Mouse (Mus musculus) limb, embryonic 14.5 days (tissue): ENCODE data around the gene Dnajb11. TPM values are rescaled to one million over a fixed set of nuclear protein-coding genes. Genes with fewer than 3 reads are reported as not detected.

Experiments
- ATAC-seq: fragments of 200-750 bp; cut with Nextera tagmentation; 2 replicates; pipeline ENCODE4 v1.8.0; 2017; ENCODE audit warnings: low read depth, moderate number of reproducible peaks, moderate TSS enrichment; ENCODE audit not compliant: low FRiP score
- DNase-seq: peaks from one replicate; pipeline ENCODE4 v3.0.0-alpha.2; 2015; ENCODE audit warnings: low spot score
- H3K27ac ChIP-seq: fragments of 300-500 bp; sonication (generic); replicated peaks from 2 replicates; pipeline ENCODE4 v1.5.1; 2014; ENCODE audit warnings: low read depth, mild to moderate bottlenecking, low read length, moderate library complexity, mixed read lengths
- H3K27me3 ChIP-seq: fragments of 300-500 bp; sonication (generic); 2 replicates; pipeline ENCODE4 v1.6.1; 2014; ENCODE audit warnings: low read length, mixed read lengths; ENCODE audit not compliant: control insufficient read depth, insufficient read depth
- H3K36me3 ChIP-seq: fragments of 300-500 bp; sonication (generic); 2 replicates; pipeline ENCODE4 v1.6.1; 2014; ENCODE audit warnings: mild to moderate bottlenecking, low read length, moderate library complexity, mixed read lengths; ENCODE audit not compliant: control insufficient read depth, insufficient read depth
- H3K4me1 ChIP-seq: fragments of 300-500 bp; sonication (generic); 2 replicates; pipeline ENCODE4 v1.6.1; 2014; ENCODE audit warnings: antibody characterized with exemption, low read length, mixed read lengths; ENCODE audit not compliant: control insufficient read depth, insufficient read depth
- H3K4me2 ChIP-seq: fragments of 300-500 bp; sonication (generic); replicated peaks from 2 replicates; pipeline ENCODE4 v1.6.1; 2014; ENCODE audit warnings: low read depth, mild to moderate bottlenecking, low read length, moderate library complexity; ENCODE audit not compliant: severe bottlenecking
- H3K4me3 ChIP-seq: fragments of 300-500 bp; sonication (generic); replicated peaks from 2 replicates; pipeline ENCODE4 v1.5.1; 2014; ENCODE audit warnings: low read length
- H3K9ac ChIP-seq: fragments of 300-500 bp; sonication (generic); 2 replicates; pipeline ENCODE4 v1.6.1; 2014; ENCODE audit warnings: mild to moderate bottlenecking, low read depth, low read length, moderate library complexity; ENCODE audit not compliant: severe bottlenecking
- H3K9me3 ChIP-seq: fragments of 300-500 bp; sonication (generic); 2 replicates; pipeline ENCODE4 v1.6.1; 2016; ENCODE audit warnings: low read length; ENCODE audit not compliant: control insufficient read depth
- POLR2A ChIP-seq: fragments of 200-500 bp; IDR thresholded peaks from 2 replicates; pipeline ENCODE4 v1.8.0; 2012; ENCODE audit warnings: inconsistent platforms, mild to moderate bottlenecking, moderate library complexity, borderline replicate concordance; ENCODE audit not compliant: insufficient read depth, insufficient read length; ENCODE audit errors: extremely low read depth
- WGBS: fragments of 180-500 bp; shearing (Covaris S2); extraction: QIAGEN DNeasy Blood & Tissue Kit; methylation state at CpG from one replicate; pipeline ENCODE4 v1.1.7; 2014; 5-methylcytosine and 5-hydroxymethylcytosine counted together
- polyA plus RNA-seq, 2 experiments: library from polyadenylated mRNA; depleted of rRNA in 1 of 2; stranded (reverse) in 1 of 2; unstranded in 1 of 2; fragments of >200 nt; fragmentation: Nextera tagmentation in 1 of 2; extraction: Ambion mirVana in 1 of 2; gene quantifications; 2 replicates each; pipeline versions ENCODE4 v1.2.1 to v1.2.3; 2012 to 2014

Dnajb11 gene
- polyA plus RNA-seq, 2 experiments, result 58.9 to 99.4 TPM

DNA sequence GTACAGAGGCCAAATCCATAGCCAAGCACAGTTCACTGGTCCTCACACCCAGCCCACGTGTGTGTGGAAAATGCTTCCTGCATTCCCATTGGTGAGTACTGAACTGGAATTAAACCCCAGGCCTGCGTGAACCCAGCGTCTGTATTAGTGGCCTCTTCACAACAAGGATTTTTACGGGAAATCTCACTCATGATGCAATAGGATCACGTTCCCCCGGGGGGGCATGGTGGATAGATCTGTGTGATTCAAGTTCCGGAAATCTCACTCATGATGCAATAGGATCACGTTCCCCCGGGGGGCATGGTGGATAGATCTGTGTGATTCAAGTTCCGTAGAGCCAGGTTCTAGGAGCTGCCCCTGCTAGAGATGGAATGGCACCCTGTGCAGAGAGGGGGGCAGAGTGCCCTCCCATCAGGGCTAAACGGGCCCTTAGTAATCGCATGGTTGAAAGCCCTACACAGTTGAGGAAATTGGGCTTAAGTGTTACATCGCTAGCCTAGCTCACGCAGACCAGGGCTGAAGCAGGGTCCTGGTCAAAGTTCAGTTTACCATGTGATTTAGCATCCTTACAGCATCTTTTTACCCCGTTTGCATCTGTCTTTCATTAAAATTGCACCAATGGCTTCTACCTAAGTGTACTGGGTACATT lies 61.1 kb downstream of the Dnajb11 start:
- WGBS, result 54% methylated on average over 15 of the region's 15 CpGs
- H3K4me1 ChIP-seq, result no peaks in the 10 kb centered on the region
- H3K9me3 ChIP-seq, result no peaks in the 10 kb centered on the region
- TF ChIP-seq POLR2A, result no peak
- DNase-seq (no peak), ATAC-seq (no peak)
- H3K4me3 ChIP-seq, result no peak overlapping the region
- H3K9ac ChIP-seq, result no peak overlapping the region
- H3K27ac ChIP-seq, result no peak overlapping the region
- no peaks in the 10 kb centered on the region for H3K27me3 ChIP-seq
- H3K36me3 ChIP-seq, result no peaks in the 10 kb centered on the region
- H3K4me2 ChIP-seq, result no peak overlapping the region

DNA sequence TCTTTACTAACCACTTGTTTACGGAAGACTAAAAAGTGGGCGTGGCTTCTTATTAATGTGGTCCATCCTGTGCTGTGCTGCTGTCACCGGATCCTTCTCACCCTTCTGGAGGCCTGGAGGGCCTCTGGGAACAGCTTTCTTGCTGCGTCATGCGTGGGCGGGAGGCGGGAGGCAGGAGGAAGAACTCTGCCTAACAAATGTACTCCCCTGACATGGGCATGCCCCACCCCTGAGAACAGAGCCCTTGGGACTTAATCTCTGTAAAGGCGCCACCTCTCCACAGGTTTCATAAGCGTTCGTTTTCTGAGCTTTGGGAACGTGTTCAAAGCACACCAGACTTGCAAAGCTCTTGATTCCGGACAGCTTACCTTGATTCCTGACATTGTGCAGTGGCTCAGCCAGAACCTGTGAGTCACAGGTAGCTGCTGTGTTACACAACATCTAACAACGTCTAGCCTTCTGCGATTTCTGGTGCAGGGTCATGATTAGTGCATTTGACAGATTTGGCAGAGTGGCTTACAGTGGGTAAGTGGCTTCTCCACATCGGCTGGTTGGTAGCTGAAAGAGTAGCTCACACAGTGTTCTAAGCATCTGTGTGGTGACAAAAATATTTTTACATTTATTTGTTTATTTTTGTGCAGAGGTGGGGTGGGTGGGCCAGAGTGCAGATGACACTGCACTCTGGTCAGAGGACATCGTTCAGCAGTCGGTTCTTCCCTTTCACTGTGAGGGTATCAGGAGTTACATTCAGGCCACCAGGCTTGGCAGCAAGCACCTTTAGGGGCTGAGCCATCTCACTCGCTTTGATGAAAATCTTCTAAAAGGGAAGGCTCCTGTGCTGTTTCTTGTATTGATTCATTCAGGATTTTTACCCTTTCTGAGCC lies 62.6 kb downstream of the Dnajb11 start:
- WGBS, result 45% methylated on average over 18 of the region's 18 CpGs
- H3K4me1 ChIP-seq, result no peaks in the 10 kb centered on the region
- DNase-seq, result peak; percentile 9

DNA sequence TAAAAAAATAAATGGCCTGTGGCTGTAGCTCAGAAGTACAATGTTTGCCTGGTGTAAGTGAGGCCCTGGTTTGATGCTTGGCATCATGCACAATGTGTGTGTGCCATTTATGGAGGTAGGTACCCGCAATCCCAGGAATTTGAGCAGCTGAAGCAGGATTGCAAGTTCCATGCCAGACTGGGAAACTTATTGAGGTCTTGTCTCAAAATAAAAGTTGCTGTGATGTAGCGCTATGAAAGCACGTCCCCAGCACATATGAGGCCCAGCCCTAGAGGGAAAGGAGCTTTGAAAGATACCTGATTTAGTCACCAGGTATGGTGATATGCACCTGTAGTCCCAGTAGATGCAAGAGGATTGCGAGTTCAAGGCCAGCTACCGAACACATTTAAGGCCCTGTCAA lies 64.1 kb downstream of the Dnajb11 start:
- no peaks in the 10 kb centered on the region for H3K4me1 ChIP-seq
- no peak for DNase-seq
- H3K36me3 ChIP-seq, result no peaks in the 10 kb centered on the region
- no peak overlapping the region for H3K9ac ChIP-seq
- ATAC-seq, result no peak
- TF ChIP-seq POLR2A, result no peak
- 97% methylated on average over 5 of the region's 5 CpGs for WGBS
- no peak overlapping the region for H3K4me2 ChIP-seq
- H3K27me3 ChIP-seq, result no peaks in the 10 kb centered on the region
- no peak overlapping the region for H3K27ac ChIP-seq
- H3K4me3 ChIP-seq, result no peak overlapping the region
- no peaks in the 10 kb centered on the region for H3K9me3 ChIP-seq

More for the DNA sequence above, 62.6 kb downstream of the Dnajb11 start:
- H3K9ac ChIP-seq, result no peak overlapping the region
- no peak for ATAC-seq
- no peak for TF ChIP-seq POLR2A
- no peak overlapping the region for H3K27ac ChIP-seq
- H3K27me3 ChIP-seq, result no peaks in the 10 kb centered on the region
- H3K36me3 ChIP-seq, result no peaks in the 10 kb centered on the region
- no peak overlapping the region for H3K4me3 ChIP-seq
- no peaks in the 10 kb centered on the region for H3K9me3 ChIP-seq
- no peak overlapping the region for H3K4me2 ChIP-seq

DNA sequence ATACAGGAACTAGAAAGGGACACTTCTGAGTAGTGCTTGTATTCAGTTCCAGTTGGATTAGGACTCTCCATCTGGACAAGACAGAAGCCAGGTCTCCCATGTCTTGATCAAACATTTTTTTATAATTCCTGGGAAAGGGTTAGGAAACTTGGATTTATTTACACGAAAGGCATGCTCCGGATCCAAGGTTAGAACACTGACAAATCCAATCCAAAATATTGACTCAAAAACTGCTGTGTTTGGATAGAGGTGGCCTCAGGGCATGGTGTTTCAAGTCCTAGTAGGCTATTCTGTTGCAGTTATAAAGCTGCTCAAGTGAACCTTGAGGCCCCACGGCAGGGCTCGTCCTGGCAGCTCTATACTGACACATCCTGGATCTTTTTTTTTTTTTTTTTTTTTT lies 64.8 kb downstream of the Dnajb11 start:
- Histone ChIP-seq H3K4me3 (no peak overlapping the region), H3K36me3 (no peaks in the 10 kb centered on the region), H3K9ac (no peak overlapping the region), H3K27ac (no peak overlapping the region), H3K4me2 (no peak overlapping the region), H3K27me3 (no peaks in the 10 kb centered on the region), H3K9me3 (no peaks in the 10 kb centered on the region), H3K4me1 (no peaks in the 10 kb centered on the region)
- WGBS, result 83% methylated on average over 4 of the region's 4 CpGs
- ATAC-seq, result no peak
- no peak for DNase-seq
- no peak for TF ChIP-seq POLR2A

Other genes starting within 250 kb of the Dnajb11 start
- gene Dgkg, start 200.6 kb upstream of the Dnajb11 start, polyA plus RNA-seq (2012; rRNA removed), result 0.05 and 0.08 TPM in 2 replicates
- gene Dgkg, start 200.6 kb upstream of the Dnajb11 start, polyA plus RNA-seq (2014; fragmentation: Nextera tagmentation; extraction: Ambion mirVana), result 0.26 and 0.29 TPM in 2 replicates
- not detected in 2 replicates for gene Crygs, start 46.3 kb upstream of the Dnajb11 start, polyA plus RNA-seq (2012; rRNA removed)
- gene Crygs, start 46.3 kb upstream of the Dnajb11 start, polyA plus RNA-seq (2014; fragmentation: Nextera tagmentation; extraction: Ambion mirVana), result not detected in 2 replicates
- 23.0 and 25.7 TPM in 2 replicates for gene Tbccd1, start 176 bp upstream of the Dnajb11 start, polyA plus RNA-seq (2012; rRNA removed)
- gene Tbccd1, start 176 bp upstream of the Dnajb11 start, polyA plus RNA-seq (2014; fragmentation: Nextera tagmentation; extraction: Ambion mirVana), result 26.0 and 27.6 TPM in 2 replicates
- 0.35 and 1.4 TPM in 2 replicates for gene Ahsg, start 33.4 kb downstream of the Dnajb11 start, polyA plus RNA-seq (2012; rRNA removed)
- not detected in 2 replicates for gene Ahsg, start 33.4 kb downstream of the Dnajb11 start, polyA plus RNA-seq (2014; fragmentation: Nextera tagmentation; extraction: Ambion mirVana)
- 0.08 and 0.12 TPM in 2 replicates for gene Fetub, start 60.5 kb downstream of the Dnajb11 start, polyA plus RNA-seq (2012; rRNA removed)
- gene Fetub, start 60.5 kb downstream of the Dnajb11 start, polyA plus RNA-seq (2014; fragmentation: Nextera tagmentation; extraction: Ambion mirVana), result 0.25 TPM in 1 of 2 replicates, not detected in the other
- not detected in 2 replicates for gene Hrg, start 93.2 kb downstream of the Dnajb11 start, polyA plus RNA-seq (2012; rRNA removed)
- 0.11 and 0.15 TPM in 2 replicates for gene Hrg, start 93.2 kb downstream of the Dnajb11 start, polyA plus RNA-seq (2014; fragmentation: Nextera tagmentation; extraction: Ambion mirVana)
- 0.28 and 0.35 TPM in 2 replicates for gene Kng2, start 171.6 kb downstream of the Dnajb11 start, polyA plus RNA-seq (2012; rRNA removed)
- not detected in 2 replicates for gene Kng2, start 171.6 kb downstream of the Dnajb11 start, polyA plus RNA-seq (2014; fragmentation: Nextera tagmentation; extraction: Ambion mirVana)
- 0.23 and 0.60 TPM in 2 replicates for gene Kng1, start 200.0 kb downstream of the Dnajb11 start, polyA plus RNA-seq (2012; rRNA removed)
- gene Kng1, start 200.0 kb downstream of the Dnajb11 start, polyA plus RNA-seq (2014; fragmentation: Nextera tagmentation; extraction: Ambion mirVana), result 0.14 TPM in 1 of 2 replicates, not detected in the other
- gene Eif4a2, start 249.6 kb downstream of the Dnajb11 start, polyA plus RNA-seq (2012; rRNA removed), result 640 and 683 TPM in 2 replicates
- 260 and 283 TPM in 2 replicates for gene Eif4a2, start 249.6 kb downstream of the Dnajb11 start, polyA plus RNA-seq (2014; fragmentation: Nextera tagmentation; extraction: Ambion mirVana)